Mouse (Mus musculus) heart, postnatal 10 days (tissue): ENCODE data around the gene Ubqln1. TPM values are rescaled to one million over a fixed set of nuclear protein-coding genes. Genes with fewer than 3 reads are reported as not detected.

Experiments used
- DNase-seq, 2 experiments: peaks; one replicate each; pipeline ENCODE4 v3.0.0; 2021
- intact Hi-C: fragments of 180-260 bp; cut with DNase I; formaldehyde crosslinking; loops from one replicate; pipeline ENCODE4 v1.15.1; 2025
- total RNA-seq, 2 experiments: library from RNA; stranded (reverse); gene quantifications; 2 replicates each; pipeline ENCODE4 v1.2.3; 2021

The Ubqln1 gene
- total RNA-seq, 2 experiments from 2014 or later: 64.2 to 65.1 TPM

GRCm38 (mm10) chr13:58202903-58203302, 12.6 kb downstream of the Ubqln1 start:
- intact Hi-C loops: no loop called here

GRCm38 (mm10) chr13:58201908-58202307, 13.5 kb downstream of the Ubqln1 start:
- intact Hi-C loops: no loop called here
- DNase-seq: no peak

More at GRCm38 (mm10) chr13:58202903-58203302, 12.6 kb downstream of the Ubqln1 start:
- no peak for DNase-seq

- intact Hi-C loops: no loop called here
- DNase-seq: no peak
Observed at GRCm38 (mm10) chr13:58201343-58201742, 14.1 kb downstream of the Ubqln1 start.

- intact Hi-C loops: no loop called here
Observed at GRCm38 (mm10) chr13:58197981-58198640, 17.3 kb downstream of the Ubqln1 start.

GRCm38 (mm10) chr13:58197211-58197610, 18.2 kb downstream of the Ubqln1 start:
- intact Hi-C loops: no loop called here
- DNase-seq: no peak

More at GRCm38 (mm10) chr13:58197981-58198640, 17.3 kb downstream of the Ubqln1 start:
- DNase-seq: no peak

- intact Hi-C loops: no loop called here
- no peak for DNase-seq
Observed at GRCm38 (mm10) chr13:58194908-58195307, 20.5 kb downstream of the Ubqln1 start.

GRCm38 (mm10) chr13:58193221-58193620, 22.2 kb downstream of the Ubqln1 start:
- DNase-seq: no peak
- intact Hi-C loops: no loop called here

- intact Hi-C loops: no loop called here
- DNase-seq: no peak
Observed at GRCm38 (mm10) chr13:58192146-58192545, 23.3 kb downstream of the Ubqln1 start.

GRCm38 (mm10) chr13:58191516-58191915, 23.9 kb downstream of the Ubqln1 start:
- intact Hi-C loops: no loop called here

GRCm38 (mm10) chr13:58189473-58189872, 26.0 kb downstream of the Ubqln1 start:
- intact Hi-C loops: loop anchor here (2.0 to 10.0 kb wide), 3 partner anchors 25 to 205 kb away; partner anchors contain the start of gene Ubqln1

More at GRCm38 (mm10) chr13:58191516-58191915, 23.9 kb downstream of the Ubqln1 start:
- no peak for DNase-seq

GRCm38 (mm10) chr13:58188412-58188811, 27.0 kb downstream of the Ubqln1 start:
- intact Hi-C loops: loop anchor here (1.0 to 10.0 kb wide), 4 partner anchors 26 to 206 kb away; partner anchors contain the start of gene Ubqln1
- peak; percentile 86 to 92 for DNase-seq

More at GRCm38 (mm10) chr13:58189473-58189872, 26.0 kb downstream of the Ubqln1 start:
- DNase-seq: no peak

- DNase-seq: no peak
- intact Hi-C loops: loop anchor here (1.0 to 10.0 kb wide), 4 partner anchors 27 to 207 kb away; partner anchors contain the start of gene Ubqln1
Observed at GRCm38 (mm10) chr13:58187751-58188150, 27.7 kb downstream of the Ubqln1 start.

GRCm38 (mm10) chr13:58186281-58186680, 29.2 kb downstream of the Ubqln1 start:
- DNase-seq: no peak
- intact Hi-C loops: loop anchor here (10.0 kb wide), 1 partner anchor 209 kb away; no protein-coding TSS in a partner anchor

GRCm38 (mm10) chr13:58184111-58184510, 31.3 kb downstream of the Ubqln1 start:
- DNase-seq: no peak
- intact Hi-C loops: loop anchor here (10.0 kb wide), 1 partner anchor 211 kb away; no protein-coding TSS in a partner anchor

GRCm38 (mm10) chr13:58181607-58182551, 33.6 kb downstream of the Ubqln1 start:
- intact Hi-C loops: loop anchor here (10.0 kb wide), 1 partner anchor 213 kb away; no protein-coding TSS in a partner anchor
- no peak for DNase-seq

GRCm38 (mm10) chr13:58177511-58178208, 37.8 kb downstream of the Ubqln1 start:
- peak; percentile 99 to 100 for DNase-seq
- intact Hi-C loops: no loop called here

- intact Hi-C loops: no loop called here
- no peak for DNase-seq
Observed at GRCm38 (mm10) chr13:58176105-58176504, 39.3 kb downstream of the Ubqln1 start.

- intact Hi-C loops: no loop called here
- no peak for DNase-seq
Observed at GRCm38 (mm10) chr13:58168119-58168518, 47.3 kb downstream of the Ubqln1 start.

- intact Hi-C loops: no loop called here
- DNase-seq: no peak
Observed at GRCm38 (mm10) chr13:58163343-58163742, 52.1 kb downstream of the Ubqln1 start.

- DNase-seq: no peak
- intact Hi-C loops: no loop called here
Observed at GRCm38 (mm10) chr13:58160761-58161160, 54.7 kb downstream of the Ubqln1 start.
